Mouse (Mus musculus) lung, postnatal 14 days (tissue): ENCODE measurements at regions not wholly inside any gene's neighbourhood (a gene's known extent, or its start where the extent isn't known, plus 50 kb on each side); places are given as distances from the start of the nearest gene placed in this dataset.
A peak's percentile ranks its signal among the peaks of the same experiment; 100 is the strongest.

Experiments
- DNase-seq: peaks from one replicate; pipeline ENCODE4 v3.0.0; 2021

DNA sequence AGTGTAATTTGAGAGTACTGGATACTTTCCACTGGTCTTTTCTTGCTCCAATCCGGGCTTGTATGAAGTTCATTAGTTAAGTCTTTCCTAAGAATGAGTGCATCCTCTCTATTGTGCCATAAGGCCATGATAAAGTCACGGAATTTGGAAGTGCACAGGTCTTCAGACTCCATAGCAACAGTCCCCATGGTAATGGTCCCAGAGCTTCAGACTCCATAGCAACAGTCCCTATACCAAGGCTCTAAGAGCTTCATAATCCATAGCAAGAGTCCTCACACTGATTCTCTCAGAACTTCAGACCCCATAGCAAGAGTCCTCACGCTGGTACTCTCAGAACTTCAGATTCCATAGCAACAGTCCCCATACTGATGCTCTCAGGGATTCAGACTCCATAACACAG lies 214.5 kb upstream of the Far2 start:
- no peak for DNase-seq

DNA sequence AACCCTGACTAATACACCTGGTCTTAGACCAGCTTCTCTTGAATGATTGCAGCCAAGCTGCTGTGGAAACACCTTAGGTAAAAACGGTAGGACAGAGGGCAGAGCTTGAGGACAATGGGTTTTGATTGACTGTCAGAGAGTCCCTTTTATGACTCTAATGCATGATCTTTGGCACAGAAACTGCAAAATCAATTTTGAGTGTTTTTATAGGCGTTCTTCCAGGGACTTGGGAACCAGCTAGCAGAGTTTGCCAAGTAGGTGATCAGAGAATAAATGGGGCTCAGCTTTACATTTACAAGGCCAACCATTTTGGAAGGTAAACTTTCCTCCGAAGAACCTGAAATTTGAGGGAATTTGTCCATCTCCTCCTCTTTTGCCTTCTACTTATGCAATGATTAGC lies 213.6 kb upstream of the Far2 start:
- no peak for DNase-seq

DNA sequence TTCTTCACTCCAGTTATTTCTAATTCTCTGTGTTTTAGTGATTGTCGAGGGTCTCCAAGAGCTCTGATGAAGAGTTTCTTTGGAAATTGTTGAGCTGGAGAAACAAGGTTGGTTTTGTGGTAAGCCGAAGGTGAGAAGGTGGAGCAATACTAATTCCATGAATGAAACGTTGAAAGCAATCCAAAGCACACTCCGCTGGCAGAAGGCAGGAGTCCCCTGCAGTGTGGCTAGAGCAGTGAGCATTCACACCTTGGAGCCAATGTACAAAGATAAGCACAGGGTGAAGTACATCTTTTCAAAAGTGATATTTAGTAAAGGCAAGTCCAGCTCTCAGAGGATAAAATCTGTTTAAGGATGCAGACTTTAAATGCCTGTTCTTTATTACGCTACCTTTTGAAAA lies 208.2 kb upstream of the Far2 start:
- no peak for DNase-seq

DNA sequence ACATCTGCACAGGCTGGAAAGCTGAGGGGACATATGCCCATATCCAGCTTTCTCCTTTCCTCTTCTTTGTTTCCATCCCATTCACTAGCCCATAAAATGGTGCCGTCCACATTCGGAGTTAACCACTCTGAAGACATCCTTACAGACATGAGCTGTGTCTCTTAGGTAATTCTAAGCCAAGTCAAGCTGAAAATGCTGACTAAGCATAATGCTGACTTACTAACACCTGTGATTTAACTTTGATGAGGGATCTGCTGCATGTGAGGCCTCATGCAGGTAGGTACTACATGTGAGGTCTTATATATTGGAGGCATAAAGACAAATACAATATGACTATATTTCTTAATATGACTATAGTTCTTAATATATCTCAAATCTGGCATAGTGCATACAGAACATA lies 197.1 kb upstream of the Far2 start:
- no peak for DNase-seq

DNA sequence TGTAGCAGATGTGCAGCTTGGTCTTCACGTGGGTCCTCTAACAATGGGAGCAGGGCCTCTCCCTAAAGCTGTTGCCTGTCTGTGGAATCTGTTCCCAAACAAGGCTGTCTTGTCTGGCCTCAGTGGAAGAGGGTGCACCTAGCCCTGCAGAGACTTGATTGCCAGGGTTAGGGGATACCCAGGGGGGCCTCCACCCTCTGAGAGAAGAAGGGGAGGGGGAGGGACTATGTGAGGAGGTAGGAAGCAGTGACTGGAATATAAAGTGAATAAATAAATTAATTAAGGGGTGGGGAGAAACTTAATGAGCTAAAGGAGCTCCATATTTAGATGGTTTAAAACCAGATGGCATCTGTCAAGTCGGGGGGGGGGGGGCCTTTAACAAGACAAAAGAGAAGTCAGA lies 185.9 kb upstream of the Far2 start:
- no peak for DNase-seq

DNA sequence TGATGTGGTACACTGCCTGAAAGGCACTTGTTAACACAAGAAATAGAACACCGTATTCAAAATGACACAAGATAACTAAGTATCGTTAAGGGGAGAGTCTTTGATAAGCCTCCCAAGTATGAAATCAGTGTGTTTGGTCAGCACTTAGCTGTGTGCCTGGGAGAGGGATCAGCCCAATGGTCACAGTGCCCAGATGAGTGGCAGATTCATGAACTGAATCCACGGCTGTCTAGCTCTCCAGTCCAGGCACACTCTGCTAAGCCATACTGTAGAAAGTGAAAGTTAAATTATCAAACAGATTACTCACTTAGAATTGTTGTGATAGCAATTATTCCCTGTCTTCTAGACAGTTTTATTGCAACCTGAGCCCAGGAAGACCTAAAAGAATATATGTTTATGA lies 176.0 kb upstream of the Far2 start:
- DNase-seq, result no peak

DNA sequence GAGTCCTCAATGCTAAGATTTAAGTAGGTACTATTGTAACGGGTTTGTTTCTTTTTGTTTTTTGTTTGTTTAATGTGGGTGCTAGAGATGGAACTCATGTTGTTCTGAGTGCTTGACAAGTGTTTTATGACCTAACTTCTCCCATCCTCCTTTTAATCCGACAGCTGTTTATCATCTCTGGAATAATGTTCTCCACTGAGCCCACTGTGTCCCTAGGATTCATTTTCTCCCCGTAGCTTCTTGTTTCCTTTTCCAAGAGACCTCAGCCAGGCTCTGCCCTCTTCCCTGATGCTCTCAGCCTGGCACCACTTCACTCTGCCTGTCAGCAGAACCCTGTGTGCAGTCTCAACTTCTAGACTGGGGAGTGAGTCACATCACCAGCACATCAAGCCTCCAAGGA lies 173.9 kb upstream of the Far2 start:
- DNase-seq, result no peak

DNA sequence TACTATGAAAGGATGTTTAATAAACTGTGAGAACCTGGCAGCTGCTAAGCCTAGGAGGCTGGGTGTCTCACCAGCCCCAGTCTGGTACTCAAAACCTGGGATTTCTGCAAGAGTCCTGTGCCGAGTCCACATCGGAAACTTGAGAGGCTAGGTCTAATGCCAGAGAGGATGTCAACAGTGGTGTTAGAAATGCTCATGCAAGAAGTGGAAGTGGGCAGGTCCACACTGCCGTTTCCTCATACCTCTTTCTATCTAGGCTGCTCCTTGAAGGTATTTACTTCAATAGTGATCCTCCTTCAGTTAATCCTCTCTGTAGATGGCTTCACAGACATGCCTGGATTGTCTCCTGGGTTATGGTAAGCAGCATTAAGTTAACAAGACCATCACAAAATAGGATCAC lies 168.6 kb upstream of the Far2 start:
- no peak for DNase-seq

DNA sequence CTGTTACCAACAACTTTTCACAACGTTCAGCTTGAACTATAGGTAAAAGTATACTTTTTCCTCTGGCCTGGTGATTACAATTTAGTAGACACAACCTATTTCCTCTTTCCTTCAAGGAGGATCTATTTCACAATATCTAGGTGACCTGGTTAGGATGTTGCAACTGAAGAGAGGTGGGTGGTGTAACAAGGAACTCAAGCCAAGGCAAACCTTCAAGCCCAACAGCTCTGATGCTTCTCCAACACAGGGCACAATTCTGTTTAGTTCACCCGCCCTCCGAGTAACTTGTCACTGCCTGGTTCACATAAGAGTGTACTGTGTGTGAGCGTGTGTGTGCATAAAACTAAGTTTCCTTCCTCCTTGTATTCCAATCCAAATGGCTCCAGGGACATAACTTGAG lies 161.2 kb upstream of the Far2 start:
- no peak for DNase-seq

DNA sequence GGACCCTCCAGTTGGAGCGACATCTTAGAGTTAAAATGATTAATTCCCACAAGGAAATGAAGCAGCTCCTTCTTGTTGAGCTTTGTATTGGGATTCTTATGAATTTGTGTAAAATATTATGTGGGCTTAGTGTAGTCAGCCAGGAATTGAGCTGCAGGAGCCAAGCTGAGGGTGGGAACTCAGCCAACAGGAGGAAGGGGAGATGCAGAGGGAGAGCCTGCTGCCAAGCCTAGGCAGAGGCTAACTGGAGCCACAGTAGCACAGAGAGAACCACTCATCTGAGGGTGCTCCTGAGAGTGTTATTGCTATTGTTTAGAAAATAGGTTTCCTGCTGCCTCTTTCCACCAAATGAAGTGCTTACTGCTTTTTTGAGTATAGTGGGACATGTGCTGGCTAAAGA lies 127.4 kb upstream of the Far2 start:
- no peak for DNase-seq

DNA sequence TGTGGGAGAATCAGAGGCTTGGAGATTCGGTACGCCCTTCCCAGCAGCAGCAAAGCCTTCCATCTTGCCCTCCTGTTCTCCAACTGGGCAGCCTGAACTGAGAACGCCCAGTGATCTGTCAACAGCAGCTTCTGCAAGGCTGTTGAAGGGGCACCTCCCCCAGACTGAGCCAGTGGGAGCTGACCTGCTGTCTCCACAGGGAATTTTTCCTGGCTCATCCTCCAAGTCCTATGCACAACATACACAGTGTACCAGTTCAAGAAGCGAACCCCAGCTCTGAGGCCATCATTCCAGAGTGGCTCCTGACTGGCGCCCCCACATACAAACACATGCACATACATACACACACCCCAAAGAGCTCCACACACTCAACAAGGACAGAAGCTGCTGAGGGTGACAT lies 126.0 kb upstream of the Far2 start:
- no peak for DNase-seq

DNA sequence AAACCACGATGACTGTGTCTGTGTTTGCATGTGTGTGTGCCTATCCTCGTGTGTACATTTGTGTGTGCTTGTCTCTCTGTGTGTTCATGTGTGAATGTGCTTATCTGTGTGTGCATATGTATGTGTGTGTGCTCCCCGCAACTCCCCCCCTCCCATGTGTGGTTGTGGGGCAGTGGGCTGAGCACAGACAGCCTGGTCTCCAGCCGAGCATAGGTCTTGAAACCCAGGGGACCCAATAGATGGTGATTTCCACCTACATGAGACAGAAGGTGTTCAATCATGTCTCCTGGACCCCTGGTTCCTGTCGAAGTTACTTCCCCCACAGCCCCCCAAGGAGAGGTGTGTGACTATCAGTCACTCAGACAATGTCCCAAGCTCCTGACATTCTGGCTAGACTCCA lies 124.6 kb upstream of the Far2 start:
- no peak for DNase-seq

DNA sequence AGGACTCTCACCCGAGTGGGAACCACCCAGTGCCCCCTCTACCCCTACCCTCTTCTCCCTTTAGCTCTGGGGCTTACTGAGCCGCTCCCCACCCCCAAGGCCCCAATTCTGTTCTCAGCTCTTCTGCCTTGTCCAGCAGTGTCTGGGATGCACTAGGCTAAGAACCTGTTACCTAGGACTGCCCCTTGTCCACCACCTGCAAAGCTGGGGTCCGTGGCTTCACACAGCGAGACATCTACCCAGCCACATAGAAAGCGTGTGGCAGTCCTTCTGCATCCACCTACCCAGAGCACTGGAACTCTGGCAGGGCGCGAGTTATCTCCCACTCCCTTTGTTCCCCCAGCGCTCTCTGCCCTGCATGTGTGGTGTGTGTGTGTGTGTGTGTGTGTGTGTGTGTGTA lies 123.8 kb upstream of the Far2 start:
- DNase-seq, result no peak

DNA sequence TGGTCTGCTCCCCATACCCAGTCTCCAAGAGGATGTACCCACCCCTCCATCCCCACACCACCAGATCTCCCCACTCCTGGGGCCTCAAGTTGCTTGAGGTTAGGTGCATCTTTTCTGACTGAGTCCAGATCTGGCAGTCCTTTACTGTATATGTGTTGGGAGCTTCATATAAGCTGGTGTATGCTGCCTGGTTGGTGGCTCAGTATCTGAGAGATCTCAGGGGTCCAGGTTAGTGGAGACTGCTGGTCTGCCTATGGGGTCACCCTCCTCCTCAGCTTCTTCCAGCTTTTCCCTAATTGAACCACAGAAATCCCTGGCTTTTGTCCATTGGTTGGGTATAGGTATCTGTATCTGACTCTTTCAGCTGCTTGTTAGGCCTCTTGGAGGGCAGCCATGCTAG lies 118.1 kb upstream of the Far2 start:
- no peak for DNase-seq

DNA sequence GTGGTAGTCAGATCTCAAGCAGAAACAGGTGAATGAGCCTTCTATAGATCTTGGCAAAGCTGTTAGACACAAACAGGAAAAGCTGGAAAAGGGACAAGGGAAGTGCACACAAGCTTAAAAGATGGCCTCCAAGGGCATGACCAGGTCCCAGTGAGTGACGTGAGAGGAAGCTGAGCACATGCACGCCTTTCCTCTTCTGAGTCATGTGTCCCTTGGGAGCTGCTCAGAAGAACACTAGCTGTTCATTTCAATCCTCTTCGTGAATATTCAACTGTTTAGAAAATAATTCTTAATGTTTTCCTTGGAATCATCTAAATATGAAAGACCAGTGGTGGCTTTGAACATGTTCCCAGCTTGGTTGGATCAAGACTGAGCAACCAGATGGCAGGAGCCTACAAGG lies 103.0 kb upstream of the Far2 start:
- DNase-seq, result no peak

DNA sequence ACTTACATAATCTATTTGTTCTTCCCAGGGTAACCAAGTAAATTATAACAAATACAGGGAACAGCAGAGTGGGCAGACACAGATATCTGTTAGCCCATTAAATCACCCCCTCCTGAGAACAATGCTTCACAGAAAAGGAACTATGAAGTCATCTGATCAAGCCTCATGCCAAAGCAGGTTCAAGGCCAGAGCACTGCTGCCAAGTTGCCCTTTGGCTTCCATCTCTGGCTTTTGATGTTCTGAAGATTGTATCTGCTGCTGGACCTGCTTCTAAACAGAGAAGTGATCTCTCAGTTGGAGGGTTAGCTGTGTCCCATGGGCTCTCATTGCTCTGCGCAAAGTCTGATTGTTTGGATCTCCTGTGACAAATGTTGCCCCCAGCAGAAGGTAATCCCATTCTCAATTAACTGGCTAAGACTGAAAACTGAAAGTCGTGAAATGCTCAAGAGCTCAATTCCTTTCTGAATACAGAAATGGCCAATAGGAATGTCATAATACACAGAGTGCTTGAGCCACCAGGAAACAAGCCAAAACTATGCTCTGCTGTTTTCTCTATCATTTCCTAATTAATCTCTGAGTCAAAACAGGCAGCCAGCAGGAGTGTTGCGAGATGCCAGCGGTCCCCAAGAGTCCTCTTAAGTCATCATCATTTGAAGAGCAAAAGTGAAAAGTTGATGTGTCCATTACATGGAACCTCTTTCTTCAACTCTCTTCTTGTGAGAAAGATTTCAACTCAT lies 102.0 kb upstream of the Far2 start:
- peak; percentile 13 for DNase-seq

DNA sequence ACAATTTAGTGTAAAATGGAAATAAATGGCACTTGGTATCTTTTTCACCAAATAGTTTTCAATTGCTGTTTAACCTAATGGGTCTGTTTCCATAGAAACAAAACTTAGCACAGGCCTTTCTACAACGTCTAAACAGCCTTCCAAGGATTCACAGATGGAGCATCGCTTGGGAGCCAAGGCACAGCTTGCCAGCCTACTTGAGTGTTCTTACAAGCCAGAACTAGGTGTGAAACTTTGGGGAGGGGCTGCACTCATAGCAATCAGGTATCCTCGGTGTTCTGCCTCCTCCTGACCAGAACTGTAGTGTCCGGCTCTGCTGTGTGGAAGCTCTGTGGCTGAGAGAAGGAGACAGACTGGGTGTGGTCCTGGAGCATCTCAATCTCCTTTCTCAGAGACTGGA lies 99.1 kb upstream of the Far2 start:
- no peak for DNase-seq

DNA sequence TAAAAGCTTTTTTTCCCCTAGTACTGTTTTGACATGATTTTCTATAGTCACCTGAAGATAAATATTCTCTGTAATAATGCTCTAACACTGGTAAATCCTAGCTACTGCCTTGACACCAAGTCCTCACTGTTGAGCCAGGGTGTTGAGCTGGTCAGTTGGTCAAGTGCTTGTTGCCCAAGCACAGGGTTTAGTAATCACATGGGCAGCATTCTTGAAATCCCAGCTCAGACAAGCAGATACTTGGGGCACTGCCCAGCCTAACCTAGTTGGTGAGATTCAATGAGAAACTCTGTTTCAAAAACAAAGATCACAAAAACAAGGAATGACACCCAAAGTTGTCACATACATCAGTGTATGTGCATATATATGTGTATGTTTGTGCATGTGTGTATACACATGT lies 95.4 kb upstream of the Far2 start:
- DNase-seq, result peak; percentile 32

DNA sequence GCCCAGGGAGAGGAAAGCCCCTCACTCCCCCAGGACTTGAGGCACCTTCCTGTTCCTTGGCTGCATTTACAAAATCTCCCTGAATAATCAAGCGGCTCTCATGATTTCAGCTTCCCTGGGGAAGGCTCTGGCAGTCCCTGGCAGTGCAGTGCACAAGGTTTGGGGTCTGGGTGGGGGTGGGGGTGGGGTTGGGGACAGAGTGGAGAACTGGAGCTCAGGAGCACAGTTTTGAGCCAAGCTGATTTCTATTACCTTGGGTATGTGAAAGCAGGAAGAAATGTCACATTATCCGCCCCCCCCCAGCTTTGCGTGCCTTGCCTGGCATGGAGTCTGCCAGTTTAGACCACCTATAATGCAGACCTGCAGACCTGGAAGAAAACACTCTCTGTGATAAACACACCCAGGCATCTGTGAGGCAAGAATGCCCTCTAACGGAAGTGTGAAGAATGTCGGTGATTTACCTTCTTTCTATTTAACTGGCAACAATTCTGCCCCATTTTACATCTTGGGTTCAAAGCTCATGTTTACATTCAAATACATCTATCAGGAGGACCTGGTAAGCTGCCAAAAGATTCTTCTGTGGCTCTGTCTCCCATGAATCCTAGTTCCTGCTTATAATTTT lies 93.9 kb upstream of the Far2 start:
- DNase-seq, result peak; percentile 17

DNA sequence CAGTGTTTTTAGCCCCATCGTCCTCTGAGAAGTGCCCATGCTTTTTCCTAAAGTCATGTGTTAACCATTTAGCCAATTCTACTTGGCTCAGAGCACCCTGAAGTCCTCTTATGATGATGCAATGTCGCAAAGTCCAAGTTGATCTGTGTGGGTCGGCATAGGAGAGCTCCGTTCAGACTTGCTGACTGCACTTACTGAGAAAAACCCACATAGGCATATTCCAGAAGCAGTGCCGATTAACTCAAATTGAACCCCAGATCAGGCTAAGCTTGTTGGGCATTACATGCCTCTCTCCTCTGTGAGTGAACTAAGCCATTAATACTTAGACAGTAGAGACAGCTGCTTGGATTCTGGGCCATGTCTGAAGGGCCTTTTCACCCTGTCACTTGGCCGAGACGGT lies 93.3 kb upstream of the Far2 start:
- DNase-seq, result peak; percentile 14

DNA sequence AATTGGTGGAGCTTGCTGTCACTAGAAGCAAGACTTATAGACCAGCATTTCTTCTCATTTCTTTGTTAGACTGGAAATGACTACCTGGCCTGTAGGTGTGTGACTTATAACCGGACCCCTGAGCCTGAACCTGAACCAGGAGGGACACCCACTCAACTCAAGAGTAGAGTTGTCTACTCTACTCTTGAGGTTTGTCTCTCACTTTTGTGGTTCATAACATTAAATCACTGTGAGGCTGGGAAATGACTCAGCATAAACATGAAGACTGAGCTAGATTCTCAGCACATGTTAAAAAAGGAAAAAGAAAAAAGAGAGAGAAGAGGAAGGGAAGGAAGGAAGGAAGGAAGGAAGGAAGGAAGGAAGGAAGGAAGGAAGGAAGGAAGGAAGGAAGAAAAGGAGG lies 92.8 kb upstream of the Far2 start:
- DNase-seq, result no peak

DNA sequence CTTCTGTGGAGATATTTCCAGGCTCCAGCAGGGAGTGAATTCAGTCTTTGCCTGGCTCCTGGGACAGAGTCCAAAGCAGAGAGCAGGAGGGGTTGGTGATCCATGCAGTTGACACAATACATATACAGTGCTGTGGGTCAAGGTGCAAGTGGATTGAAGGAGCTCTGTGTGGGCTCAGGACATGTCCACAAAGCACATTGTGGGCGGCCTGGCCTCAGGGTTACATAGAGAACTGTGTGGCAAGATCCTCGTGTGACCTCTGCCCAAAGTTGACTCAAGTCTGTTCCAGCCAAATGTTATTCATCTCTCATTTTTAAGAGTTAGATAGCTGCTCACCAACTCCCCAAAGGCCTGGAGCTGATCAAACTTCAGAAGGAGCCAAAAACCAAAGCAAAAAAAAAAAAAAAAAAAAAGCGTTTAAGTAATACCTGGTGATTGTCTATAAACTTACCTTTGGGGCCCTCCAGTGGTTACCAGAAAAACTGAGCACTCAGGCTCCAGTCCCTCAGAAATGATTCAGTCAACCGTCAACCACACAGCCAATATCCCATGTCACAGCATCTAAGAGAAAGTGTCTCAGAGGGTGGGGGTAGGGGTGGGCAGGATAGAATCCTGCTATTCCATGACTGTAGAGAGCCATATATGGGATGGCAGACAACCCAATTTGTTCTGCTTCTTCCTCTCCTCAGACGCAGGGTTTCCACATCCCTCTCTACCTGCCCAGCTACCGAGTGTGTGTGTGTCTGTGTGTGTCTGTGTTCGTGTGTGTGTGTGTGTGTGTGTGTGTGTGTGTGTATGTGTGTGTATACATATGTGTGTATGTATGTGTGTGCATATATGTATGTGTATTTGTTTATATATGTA lies 91.9 kb upstream of the Far2 start:
- no peak for DNase-seq

DNA sequence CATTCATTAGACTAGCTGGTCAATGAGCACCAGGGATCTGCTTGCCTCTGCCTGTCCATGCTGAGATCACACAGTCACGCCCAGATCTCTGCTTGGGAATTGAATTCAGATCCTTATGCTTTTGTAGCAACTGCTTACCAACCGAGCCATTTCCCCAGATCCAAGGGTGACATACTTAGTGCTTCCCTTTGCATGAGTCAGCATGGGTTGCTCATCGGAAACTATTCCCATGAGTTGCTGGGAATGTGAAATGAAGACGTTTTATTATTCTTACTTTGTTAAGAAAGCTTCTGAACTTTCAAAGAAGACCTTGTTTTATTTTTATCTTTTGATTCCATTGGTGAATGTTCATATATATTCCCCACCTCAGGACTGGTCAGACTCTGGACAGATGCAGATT lies 82.3 kb upstream of the Far2 start:
- DNase-seq, result no peak

DNA sequence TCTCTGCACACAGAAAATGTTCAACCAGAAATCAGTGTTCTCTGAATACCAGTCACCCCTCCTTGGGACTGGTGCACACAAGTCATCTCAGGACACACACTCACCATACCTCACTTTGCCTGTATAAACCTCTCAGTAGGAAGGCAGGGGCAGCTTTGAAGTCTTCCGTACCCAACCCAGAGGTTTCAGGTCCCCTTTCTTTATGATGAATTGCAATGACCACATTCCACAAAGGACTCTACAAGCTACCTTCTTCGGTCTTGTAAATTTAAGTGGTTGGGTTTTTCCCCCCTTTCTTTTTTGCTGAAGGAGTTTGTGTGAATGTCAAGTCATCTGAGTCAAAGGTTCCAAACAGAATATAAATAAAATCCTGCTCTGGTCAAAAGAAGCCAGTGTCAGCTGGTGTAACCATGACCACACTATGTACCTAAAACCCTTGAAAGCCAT lies 76.9 kb upstream of the Far2 start:
- DNase-seq, result no peak
